Mouse (Mus musculus): ENCODE data around the gene Gm17428.
"Not testable (repeated sequence)": the region's sequence is repeated elsewhere in the genome, so short reads cannot be mapped to it uniquely, and the experiment has no call there.

Gene Gm17428

DNA sequence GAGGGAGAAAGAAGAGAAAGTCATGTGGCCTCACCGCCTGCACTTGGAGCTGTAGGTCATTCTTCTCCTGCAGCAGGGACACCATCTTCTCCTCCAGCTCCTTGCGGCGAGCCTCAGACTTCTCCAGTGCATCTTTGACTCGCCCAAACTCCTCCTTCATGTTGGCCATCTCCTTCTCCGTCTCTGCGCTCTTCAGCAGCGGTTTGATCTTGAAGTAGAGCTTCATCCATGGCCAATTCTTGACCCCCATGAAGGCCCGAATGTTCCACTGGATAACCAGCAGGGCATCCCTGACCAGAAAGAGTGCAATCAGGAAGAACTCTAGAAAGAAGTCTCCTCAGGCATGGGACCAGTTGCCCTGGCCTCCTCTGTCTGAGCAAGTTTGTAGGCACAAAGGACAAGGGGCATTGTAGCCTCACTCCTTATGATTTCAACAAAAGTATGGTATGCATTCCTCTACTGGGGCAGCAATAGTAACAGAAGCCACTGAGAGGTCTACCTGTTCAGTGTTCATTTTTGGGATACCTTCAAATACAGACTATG is 23.0 kb upstream of the Gm17428 start:
- DNase-seq: no peak

DNA sequence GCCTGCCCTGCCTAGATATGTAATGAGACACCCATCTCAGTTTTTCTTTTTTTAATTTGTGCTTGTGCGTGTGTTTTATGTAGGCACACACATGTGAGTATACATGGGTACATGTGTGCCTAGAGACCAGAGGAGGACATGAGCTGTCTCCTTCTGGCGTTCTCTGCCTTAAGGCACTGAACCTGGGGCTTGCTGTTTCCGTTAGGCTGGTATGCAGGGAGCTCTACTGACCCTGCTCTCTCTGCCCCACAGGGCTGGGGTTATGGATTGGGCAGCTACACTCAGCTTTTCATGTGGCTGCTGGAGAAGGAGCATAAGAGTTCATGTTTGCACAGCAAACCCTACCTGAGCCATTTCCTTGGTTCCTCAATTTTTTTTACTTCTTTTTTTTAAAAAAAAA is 22.3 kb upstream of the Gm17428 start:
- no peak for DNase-seq

DNA sequence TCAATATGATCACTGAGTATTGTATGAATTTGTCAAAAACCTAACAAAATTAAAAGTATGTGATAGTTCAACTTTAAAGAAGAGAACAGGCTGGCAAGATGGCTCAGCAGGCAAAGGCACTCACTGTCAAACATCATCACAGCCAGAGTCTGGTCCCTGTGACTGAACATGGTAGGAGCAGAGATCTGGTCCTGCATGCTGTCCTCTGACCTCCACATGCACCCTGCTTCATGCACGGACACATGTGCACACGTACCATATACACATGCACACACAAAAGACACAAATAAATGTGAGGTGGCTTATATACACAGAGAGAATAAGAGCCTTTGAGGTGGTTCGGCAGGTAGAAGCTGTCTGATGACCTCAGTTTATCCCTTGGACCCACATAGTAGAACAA is 21.3 kb upstream of the Gm17428 start:
- DNase-seq: no peak

DNA sequence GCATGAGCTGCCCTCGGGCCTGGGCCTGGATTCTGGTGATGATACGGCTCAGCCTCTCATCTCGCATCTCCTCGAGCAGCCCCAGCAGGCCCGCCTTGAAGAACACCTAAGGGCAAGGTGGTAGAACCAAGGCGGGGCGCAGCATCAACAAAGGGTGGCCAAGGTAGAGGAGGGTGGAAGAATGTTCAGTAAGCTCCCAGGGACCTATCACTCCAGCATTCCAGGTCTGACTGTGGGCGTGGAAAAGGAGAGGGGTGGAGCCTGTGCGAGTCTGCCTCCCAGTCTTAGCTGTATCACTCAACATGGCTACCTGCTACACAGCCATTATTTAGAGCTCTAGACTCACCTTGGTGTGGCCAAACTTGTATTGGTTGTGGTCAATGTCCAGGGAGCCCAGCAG is 20.2 kb upstream of the Gm17428 start:
- DNase-seq: no peak

DNA sequence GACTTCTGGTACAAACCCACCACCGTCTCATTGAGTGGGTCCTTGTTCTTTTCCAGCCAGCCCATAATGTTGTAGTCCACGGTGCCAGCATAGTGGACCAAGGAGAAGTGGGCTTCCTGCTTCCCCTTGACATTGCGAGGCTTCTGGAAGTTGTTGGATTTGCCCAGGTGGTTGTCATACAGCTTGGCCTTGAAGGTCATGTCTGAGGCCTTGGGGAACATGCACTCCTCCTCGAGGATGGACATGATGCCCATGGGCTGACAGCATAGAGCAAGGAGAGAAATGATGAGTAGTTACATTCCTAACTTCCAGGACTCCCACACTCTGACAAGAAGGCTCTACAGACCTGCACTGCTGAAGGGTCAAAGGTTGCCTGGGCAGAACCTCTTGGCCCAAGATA is 18.2 kb upstream of the Gm17428 start:
- DNase-seq: no peak

DNA sequence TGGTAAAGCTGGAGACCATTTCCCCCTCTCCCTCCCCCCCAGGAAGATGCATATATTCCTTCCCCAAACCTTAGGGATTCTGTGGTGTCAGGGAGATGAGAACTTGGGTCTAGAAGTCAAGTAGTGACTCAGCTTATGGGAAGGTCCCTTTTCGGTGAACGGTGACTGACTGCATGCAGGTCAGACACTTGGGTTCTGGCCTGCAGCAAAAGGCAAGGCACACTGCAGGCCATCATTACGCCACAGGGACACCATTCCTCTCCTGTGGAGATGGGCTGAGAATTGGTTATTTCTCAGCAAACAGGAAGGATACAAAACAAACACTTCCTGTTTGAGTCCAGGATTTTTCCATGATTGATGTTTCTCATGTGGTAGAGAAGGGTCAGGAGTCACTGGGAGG is 17.5 kb upstream of the Gm17428 start:
- no peak for DNase-seq

DNA sequence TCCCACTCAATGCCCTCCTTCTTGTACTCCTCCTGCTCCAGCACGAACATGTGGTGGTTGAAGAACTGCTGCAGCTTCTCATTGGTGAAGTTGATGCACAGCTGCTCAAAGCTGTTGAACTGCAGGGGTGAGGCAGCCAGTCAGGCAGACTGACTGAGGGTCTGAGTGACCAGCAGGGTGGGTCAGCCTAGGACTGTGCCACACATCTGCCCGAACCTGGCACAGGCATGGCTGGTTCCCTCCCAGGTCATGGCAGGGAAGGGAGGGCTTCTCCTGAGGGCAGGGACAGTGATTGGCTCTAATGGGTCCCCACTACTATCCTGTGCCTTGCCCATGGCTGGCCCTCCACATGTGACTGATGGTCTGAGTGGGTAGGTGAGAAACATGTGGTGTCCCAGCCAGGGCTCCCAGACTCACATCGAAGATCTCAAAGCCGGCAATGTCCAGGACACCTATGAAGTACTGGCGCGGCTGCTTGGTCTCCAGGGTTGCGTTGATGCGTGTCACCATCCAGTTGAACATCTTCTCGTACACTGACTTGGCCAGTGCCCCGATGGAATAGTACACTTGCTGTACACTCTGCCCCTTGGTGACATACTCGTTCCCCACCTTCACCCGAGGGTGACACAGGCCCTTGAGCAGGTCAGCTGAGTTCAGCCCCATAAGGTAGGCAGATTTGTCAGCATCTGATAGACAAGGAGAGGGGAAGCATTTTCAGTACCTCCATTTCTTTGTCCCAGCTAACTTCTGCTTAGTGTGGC is 16.7 kb upstream of the Gm17428 start:
- not testable (repeated sequence) for DNase-seq

DNA sequence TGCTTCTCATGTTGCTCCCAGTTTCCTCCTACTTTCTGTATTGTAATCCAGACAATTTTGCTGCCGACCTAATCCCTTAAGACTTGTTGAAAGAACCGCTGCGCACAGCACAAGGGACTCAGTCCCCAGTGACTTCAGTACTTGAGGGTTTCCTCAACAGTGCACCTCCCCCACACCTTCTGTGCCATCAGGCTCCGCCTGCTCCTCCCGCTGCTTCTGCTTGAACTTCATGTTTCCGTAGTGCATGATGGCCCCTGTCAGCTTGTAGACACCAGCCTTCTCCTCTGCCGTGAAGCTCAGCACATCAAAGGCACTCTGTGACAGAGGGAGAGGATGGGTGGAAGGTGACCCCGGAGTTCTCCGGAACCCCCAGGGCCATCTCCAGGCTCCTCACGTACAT is 16.0 kb upstream of the Gm17428 start:
- no peak for DNase-seq

DNA sequence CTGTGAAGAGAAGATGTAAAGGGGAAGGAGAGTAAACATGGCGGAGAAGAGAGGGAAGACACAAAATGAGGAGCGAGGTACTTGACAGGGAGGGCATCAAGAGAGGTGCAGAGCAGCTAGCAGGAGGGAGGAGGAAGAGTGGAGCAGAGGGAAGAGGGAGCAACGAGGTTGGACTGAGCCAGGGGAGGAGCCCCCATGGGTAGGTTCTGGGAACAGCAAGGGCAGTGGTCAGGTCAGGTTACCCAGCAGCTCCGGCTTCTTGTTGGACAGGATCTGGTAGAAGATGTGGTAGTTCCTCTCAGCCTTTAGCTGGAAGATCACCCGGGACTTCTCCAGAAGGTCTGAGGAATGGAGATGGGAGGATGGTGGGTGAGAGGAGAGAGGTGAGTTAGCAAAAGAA is 15.2 kb upstream of the Gm17428 start:
- no peak for DNase-seq

DNA sequence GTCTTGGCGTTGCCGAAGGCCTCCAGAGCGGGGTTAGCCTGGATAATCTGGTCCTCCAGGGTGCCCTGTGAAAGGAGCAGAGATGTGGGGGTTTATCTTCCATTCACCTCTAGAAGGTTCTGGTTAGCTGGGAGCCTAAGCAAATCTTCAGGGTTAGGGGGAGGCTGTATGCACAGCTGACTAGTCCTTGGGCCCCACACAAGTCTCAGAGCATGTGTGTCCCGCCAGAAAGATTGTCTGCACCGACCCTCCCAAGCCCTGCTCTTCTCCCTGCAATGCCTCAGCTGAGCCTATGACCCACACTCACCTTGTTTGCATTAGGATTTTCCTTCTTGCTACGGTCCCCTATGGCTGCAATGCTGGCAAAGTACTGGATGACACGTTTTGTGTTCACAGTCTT is 14.0 kb upstream of the Gm17428 start:
- no peak for DNase-seq

DNA sequence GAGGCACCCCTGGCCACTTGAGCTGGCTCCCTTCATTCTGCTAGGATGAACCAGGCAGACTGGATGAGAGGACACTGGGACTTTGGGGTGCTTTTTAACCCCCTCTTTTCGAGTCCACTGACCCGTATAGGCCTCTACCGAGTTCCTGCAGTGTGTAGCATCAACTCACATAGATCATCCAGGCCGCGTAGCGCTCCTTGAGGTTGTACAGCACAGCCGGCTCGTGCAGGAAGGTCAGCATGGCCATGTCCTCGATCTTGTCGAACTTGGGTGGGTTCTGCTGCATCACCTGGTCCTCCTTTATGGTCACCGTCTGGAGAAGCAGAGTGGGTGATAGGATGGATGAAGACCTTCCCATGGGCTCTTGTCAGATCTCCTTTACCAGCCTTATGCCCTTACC is 13.0 kb upstream of the Gm17428 start:
- no peak for DNase-seq

DNA sequence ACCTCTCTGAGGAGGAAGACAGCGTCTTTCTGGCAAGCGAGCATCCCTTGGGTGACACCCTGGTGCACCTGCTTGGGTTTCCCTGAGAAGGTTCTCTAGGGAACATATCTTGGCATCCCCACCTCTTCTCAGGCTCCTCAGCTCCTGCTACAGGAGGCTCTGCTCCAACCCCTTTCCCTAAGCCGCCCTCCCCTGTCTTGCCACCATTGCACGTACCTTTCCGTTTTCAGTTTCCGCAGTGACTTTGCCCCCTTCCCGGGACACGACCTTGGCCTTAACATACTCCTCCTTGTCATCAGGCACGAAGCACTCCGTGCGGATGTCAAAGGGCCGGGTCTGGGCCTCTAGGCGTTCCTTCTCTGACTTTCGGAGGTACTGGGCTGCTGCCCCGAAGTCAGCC is 11.7 kb upstream of the Gm17428 start:
- DNase-seq: no peak

DNA sequence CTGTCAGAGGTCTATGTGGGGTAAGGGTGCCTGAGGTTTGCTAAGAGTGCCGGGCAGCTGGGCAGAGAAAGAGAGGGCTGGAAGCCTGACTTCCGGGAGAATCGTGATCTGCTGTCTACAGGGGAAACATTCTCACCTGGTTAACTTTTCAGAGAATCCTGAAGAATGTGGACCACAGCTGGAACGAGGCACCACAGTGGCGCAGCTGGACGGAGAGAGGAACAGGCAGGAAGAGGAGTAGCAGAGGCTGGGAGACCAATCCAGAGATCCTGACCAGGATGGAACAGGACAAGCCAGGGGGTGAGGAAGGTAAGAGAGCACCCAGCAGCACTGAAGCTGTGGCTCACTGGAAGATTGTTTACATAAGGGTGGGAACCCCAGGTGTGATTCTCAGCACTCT is 11.1 kb upstream of the Gm17428 start:
- DNase-seq: no peak

DNA sequence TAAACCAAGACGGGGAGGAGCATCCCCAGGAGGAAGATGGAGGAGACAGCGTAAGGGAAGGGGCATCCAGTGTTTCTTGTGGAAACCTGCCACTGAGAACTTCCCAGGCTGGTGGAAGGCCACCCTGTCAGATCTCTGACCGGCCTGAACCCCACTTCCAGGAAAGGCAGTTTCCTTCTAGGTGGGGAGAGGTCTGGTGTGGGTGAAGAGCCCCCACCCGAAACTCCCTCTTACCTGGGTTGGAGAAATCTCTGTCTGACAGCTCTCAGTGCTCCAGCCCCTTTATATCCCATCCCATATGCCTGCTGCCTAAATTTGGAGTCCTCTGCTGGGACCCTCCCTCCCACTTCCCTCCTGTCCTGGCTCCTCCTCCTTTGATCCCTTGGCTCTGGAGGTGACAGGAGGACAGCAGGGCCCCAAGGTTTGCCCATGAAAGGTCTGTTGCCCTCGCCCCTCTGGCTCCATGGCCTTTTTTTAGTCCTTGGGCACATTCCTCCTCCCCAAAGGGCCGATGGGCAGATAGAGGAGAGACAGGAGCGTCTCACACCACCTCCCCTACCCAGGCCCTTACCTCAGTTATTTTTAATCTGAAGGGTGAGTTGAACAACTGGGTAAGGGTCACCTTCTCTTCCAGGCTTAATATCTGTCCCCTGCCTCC is 10.3 kb upstream of the Gm17428 start, which contains the start of gene Myh6:
Gene Myh6, minus strand, starts transcription at position 608 of the 658 bp plus-strand sequence.
- no peak for DNase-seq

DNA sequence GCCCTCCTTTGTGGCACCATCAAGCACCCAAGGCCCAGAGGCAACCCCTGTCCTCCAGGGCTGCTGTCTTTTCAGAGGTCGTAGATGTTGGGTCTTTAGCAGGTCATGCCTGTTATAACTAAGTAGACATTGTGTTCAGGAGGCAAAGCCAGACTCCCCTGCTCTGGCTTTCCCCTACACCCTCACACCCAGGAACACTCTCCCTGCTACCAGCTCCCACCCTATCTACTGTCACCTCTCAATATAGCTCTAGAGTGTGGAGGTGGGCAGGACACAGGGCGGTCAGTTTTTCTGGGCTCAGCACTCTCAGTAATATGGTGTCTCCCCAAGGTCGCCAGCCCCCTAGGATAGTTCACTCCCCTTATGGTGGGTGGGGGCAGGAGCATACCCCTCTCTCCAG is 8.9 kb upstream of the Gm17428 start:
- no peak for DNase-seq

DNA sequence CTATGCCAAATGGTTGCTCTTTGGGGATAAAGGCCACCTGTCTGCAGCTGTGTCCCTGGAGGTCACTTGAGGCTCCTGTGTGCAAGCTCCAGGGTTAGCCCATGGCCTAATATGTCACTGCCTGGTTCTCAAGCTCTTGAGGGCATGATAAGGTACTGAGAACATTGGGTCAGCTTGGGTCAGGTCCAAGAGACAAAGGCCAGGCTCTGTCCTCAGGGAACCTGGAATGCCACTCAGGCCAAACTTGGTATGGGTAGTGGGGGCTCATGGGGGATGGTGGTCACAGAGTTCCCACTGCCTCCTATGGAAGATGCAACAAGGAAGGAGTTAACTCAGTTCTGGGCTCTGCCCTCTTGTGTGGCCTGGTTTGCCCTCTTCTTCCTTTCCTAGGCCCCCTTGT is 8.4 kb upstream of the Gm17428 start:
- no peak for DNase-seq

DNA sequence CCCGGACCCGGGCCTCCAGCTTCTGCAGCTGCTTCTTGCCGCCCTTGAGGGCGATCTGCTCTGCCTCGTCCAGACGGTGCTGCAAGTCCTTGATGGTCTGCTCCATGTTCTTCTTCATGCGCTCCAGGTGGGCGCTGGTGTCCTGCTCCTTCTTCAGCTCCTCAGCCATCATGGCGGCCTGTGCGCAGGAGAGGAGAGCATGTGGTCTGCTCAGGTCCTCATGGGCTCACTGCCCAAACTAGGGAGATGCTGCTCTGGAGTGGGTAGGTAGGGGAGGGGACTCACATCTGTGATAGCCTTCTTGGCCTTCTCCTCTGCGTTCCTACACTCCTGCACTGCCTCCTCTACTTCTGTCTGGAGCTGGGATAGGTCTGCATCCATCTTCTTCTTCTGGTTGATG is 3.9 kb upstream of the Gm17428 start:
- DNase-seq: not testable (repeated sequence)

DNA sequence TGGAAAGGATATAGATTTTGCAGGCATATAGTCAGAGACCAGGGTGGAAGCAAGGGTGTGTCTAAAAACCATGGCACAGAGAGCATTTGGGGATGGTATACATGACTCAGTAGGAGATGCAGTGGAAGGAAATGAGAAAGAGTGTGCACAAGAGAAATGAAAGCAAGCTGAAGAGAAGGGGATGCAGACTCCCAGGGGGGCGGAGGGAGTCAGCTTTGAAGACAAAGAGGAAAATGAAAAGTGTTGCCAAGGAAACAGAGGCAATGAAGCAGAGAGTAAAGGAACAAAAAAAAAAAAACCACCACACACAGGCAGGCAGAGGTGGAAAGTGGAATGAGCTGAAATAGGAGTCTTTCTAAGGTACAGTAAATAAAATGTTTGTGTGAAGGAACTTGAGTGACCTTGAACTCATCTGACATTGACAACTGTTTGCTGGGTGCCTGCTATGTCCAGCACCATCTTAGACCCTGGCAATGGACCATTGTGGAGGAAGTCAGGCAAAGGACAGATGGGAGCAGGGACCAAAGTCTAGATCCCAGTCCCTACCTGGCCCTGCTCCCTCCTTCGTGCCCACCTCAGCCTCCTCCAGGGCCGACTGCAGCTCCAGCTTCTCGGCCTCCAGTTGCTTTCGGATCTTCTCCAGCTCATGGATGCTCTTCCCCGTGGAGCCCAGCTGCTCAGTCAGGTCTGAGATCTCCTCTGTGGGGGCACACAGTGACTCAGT is 2.5 kb upstream of the Gm17428 start:
- DNase-seq: no peak

DNA sequence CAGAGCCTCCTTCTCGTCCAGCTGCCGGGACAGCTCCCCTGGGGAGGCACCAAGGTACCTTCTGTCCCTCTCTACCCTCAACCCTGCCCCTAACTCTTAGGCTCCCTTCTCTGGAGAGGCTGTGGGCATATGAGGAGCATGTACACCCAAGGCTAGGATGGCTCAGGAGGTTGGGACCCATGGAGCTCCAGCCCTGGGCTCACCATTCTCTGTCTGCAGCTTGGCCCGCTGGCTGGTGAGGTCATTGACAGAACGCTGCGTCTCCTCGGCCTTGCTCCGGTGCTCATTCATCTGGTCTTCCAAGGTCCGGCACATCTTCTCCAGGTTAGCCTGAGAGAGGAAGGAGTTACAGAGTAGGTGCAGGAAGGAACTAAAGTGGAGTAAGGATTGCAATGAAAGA is 1.9 kb downstream of the Gm17428 start:
- DNase-seq: no peak

DNA sequence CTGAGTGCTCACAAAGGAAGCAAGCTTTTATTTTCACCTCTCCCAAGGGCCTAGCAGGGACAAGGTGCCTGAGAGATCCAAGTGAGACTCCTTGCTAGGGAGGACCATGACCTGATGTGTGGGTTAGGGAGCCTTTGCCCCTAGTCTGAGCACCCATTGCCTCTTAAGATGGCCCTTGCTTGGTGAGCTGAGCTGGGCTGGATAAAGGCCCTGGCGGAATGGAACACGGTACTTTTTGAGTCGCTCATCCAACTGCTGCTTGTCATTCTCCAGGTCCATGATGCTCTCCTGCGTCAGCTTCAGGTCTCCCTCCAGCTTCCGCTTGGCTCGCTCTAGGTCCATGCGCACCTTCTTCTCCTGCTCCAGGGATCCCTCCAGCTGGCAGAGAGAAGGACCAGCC is 5.2 kb downstream of the Gm17428 start:
- DNase-seq: no peak

DNA sequence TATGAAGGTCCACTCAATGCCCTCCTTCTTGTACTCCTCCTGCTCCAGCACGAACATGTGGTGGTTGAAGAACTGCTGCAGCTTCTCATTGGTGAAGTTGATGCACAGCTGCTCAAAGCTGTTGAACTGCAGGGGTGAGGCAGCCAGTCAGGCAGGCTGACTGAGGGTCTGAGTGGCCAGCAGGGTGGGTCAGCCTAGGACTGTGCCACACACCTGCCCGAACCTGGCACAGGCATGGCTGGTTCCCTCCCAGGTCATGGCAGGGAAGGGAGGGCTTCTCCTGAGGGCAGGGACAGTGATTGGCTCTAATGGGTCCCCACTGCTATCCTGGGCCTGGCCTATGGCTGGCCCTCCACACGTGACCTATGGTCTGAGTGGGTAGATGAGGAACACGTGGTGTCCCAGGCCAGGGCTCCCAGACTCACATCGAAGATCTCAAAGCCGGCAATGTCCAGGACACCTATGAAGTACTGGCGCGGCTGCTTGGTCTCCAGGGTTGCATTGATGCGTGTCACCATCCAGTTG is 11.7 kb downstream of the Gm17428 start:
- not testable (repeated sequence) for DNase-seq

DNA sequence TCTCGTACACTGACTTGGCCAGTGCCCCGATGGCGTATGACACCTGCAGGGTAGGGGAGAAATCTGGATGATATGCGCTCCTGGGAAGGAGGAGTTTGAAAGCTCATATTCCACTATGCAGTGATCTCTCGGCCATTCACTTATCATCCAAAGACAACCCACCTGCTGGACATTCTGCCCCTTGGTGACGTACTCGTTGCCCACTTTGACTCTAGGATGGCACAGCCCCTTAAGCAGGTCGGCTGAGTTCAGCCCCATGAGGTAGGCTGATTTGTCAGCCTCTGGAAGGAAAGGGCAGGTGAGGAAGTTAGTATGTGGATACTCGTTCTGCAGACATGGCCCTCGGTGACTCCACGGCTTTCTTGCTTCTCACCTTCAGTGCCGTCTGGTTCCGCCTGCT is 12.1 kb downstream of the Gm17428 start:
- DNase-seq: no peak

DNA sequence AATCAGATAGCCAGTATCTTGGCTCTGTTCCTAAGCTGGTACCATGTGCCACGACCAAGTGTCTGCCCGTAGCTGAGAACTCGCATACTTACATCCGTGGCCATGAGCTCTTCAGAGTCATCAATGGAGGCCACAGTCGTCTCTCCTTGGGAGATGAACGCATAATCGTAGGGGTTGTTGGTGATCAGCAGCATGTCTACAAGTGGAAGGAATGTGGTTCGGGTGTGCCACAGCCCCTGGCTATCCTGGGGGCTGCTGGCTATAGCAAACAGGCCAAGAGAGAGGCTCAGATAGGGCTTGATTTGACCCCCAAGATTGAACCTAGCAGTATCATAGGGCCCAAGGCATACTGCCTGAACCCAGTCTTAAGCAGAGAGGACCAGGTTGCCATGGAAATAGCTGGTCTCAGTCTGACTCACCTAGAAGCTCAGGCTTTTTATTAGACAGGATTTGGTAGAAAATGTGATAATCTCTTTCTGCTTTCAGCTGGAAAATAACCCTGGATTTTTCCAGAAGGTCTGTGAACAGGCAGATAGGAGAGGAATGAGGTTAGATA is 13.2 kb downstream of the Gm17428 start:
- DNase-seq: no peak

Data from liver (tissue).